Mouse (Mus musculus): ENCODE measurements at regions not wholly inside any gene's neighbourhood (a gene's known extent, or its start where the extent isn't known, plus 50 kb on each side); places are given as distances from the start of the nearest gene placed in this dataset.

GRCm38 (mm10) chr5:64536393-64537112 is 266.6 kb upstream of the Klf3 start:
- TF ChIP-seq CTCF (IDR thresholded peaks at IDR 0.05; ENCODE audit: extremely low read depth, insufficient read depth, low read length) = no peak
- no peak for TF ChIP-seq POLR2A (IDR thresholded peaks at IDR 0.05; ENCODE audit: extremely low read depth, insufficient read depth, low read length)
